Mouse (Mus musculus) layer of hippocampus, postnatal 25 days (tissue): ENCODE data around the gene Mcur1. TPM values are rescaled to one million over a fixed set of nuclear protein-coding genes. Genes with fewer than 3 reads are reported as not detected.

Source experiments
- DNase-seq, 2 experiments: peaks; one replicate each; pipeline ENCODE4 v3.0.0; 2022; ENCODE audit warnings: mixed read lengths in 2 of 2, low spot score in 1 of 2; ENCODE audit errors: extremely low spot score in 1 of 2
- total RNA-seq, 2 experiments: library from RNA; stranded (reverse); gene quantifications; 2 replicates each; pipeline ENCODE4 v1.2.3; 2021

Gene Mcur1
- total RNA-seq, 2 experiments from 2014 or later, result 19.2 to 22.5 TPM

DNA sequence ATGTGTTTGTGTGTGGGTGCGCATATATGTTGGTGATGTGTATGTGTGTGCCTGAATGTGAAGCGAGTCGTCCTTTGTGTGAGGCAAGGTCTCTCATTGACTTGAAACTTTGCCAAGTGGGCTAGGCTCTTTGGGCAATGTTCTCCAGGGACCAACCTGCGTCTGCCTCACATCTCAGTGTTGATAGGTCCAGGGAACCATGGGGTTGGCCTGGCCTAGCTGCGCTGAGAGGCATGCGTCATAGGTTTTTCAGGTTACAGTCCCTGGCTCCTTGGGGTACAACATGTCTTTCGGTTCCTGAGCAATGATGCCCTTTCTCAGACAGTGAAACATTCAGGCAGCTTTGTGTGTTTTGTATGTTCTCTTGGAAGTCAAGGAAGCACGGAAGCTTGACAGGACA, 6.2 kb upstream of the Mcur1 start:
- DNase-seq, result no peak

DNA sequence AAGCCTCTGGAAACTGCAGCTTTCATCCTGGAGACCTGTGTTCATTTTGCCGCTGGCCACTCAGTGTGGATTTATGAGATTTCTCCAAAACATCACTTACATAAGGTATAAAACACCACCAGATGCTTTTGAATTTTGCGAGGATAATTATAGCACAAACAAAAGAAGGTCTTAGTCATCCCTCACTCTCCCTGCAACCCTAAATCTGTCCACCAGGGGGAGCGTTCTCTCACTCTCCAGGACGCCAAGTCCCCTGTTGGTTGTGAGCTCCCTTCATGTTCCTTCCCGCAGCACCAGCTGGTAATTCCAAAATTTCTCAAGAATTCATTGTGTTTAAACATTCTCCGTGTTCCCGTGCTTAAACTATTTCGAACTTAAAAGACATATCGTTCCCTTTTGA, 5.4 kb upstream of the Mcur1 start:
- DNase-seq, result peak; percentile 85 to 97

DNA sequence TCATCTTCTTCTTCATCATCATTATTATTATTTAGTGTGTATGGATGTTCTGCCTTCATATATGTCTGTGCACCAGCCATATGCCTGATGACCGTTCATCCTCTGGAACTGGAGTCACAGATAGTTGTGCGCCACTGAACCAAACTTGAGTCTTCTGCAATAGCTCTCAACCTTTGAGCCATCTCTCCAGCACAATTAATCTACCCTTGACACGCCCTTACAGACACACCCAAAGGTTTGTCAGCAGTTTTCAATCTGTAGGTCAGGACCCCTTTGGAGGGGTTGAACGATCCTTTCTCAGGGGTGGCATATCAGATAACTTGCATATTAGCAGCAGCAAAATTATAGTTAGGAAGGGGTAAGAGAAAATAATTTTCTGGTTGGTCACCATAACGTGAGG, 4.7 kb upstream of the Mcur1 start:
- no peak for DNase-seq

DNA sequence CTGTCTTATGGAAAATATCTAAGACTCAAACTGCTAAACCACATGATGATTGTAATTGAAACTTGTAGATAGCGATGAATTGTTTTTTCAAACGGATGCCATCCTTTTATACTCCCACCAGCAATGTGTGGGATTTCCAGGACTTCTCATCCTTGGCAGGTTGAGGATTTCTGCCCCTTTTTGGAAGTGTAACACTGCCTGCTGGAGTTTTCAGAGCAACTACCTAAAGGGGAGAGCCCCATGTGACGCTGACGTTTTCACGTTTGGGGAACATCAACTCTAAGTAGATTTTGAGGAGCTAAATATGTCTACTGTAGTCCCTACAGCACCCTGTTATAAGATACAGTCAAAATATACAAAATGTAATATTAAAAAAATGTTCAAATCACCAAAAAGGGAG, 2.7 kb upstream of the Mcur1 start:
- no peak for DNase-seq

DNA sequence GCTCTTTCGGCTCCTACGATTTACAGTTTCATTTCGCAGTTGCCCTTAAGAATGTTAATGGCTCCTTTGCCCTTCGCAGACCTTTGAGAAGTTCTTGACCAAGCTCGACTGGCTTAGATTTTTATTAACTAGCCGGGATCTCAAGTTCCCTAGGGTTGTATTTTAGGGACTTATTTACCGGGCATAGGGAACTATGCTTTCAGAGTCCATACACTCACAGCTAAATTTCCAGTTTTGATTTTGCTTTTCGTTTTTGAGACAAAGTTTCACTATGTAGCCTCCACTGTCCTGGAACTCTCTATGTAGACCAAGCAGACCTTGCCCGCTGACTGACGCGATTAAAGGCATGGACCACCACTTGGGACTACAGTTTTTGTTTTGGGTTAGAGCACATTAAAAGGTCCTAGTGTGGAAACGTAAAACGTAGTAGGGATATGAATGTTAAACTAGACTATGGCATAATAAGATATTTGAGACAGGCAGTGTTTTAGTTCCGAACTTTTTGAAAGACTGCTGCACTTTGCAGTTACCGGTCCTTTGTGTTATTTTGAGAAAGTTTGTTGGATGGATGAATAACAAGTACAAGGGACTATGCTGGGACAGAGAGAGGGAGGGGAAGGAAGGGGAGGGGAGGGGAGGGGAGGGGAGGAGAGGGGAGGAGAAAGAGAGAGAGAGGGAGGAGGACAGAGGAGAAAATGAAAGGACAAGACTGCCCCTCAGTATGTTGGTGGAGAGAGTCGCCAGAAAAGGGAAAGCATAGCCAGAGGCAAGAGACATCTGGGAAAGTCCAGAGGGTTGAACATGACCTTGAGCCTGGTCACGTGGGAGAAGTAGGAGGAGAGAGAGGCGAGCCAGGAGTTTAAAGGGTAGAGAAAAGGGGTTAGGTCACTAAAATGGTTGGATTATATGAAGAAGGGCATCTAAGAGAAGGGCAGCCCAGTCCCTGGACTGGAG, 744 bp upstream of the Mcur1 start:
- DNase-seq, result no peak

DNA sequence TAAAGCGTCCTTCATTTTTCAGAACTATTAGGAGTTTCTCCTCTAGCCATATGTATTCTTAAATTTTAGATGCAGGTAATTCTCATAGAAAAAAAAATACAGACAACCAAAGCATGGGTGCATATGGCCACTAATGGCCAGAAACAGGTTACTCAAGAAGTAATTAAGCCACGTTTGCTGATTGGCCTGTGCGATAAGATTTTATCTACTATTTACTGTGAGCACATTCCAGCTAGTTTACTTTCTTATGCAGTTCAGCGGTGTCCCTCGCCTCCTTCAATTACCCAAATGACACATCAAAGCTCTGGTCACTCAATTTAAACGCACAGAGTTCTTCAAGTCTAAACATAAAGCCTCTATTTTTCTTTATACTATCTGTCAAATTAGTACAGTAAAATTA, 1.0 kb downstream of the Mcur1 start:
- DNase-seq, result no peak

DNA sequence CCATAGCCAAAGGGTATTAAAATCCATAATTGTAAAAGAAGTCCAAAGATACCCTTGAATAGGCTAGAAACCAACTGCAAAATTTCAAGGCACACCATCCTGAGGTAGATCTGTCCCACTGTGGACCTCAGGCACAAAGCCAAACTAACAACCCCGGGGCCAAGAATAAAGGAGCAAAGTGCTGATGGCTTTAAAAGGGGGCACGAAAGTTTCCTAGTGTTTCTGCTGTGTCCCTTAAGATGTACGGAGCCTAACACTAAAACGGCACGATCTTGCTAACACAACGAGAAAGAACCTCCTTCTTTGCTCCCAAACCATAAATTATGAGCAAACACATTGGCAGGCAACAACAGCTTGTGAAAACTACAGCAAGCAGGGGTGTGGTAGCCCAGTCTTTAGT, 1.6 kb downstream of the Mcur1 start:
- DNase-seq, result no peak

DNA sequence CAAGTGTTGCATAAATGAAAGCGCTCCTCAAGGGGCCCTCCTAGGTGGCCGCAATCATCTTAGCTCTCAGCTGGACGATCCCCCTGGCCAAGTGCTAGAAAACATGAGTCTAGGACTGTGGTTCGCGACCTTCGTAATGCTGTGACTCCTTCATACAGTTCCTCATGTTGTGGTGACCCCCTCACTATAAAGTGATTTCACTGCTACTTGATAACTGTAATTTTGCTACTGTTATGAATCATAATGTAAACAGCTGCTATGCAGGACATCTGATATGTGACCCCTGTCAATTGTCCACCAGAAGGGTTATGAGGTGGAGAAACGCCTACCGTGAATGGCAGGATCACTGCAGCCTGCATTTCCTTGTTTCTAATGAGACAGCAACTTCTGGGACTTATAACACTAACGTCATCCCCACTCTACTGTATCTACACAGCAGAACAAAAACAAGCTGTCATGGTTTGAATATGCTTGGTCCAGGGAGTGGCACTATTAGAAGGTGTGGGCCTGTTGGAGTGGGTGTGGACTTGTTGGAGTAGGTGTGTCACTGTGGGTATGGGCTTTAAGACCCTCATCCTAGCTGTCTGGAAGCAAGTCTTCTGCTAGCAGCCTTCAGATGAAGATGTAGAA, 3.0 kb downstream of the Mcur1 start:
- no peak for DNase-seq

DNA sequence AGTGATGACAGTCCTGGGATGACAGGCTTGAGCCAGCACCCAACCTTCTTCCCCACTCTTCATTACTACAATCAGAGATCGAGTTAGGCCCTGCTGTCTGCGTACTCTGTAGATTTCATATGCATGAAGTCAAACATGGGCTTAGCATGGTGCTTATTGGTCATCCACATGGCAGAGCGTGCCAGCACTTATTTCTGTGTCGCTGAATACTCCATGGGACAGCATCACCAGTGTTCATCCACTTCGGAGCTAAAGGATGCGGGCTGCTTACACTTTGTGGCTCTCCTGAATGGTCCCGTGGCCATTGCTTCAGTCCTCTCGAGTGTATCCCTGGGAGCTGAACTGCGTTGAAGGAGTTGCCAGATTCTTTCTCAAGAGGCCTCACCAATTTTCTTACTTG, 4.7 kb downstream of the Mcur1 start:
- no peak for DNase-seq

DNA sequence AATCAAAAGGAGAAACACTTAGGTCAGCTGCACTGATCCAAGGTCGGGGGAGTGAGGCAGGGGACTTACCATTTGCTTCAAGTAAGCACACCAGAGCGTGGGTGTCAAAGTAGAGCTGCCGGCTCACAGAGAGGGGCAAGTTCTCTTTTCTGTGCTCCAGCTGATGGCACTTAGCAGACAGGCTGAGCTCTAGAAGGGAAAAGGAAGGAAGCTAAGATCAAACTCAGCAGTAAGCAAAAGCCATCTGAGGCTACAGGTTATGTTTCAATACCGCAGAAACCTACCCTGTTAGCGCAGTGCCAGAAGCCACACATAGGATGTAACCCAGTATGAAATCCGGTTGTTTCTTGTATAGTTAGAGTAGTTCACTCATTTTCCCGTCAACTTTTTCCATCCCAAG, 5.2 kb downstream of the Mcur1 start:
- no peak for DNase-seq

DNA sequence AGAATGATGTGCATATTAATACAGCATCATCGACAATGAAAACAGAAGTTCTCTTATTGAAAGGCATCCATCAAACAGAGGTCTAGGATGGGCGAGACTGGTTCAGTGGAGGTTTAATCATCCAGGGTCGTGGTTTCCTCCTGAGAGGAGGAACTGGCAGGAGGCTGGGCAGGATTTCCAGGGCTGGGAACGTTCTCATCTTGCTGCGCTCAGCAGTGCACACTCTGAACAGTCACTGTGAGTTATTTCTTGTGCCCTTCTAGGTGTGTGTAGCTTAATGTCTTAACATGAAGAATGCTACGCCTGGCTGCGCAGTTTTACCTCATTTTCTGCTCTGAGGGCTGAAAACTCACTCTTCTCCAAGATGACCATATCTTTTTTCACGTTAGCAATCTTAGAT, 9.3 kb downstream of the Mcur1 start:
- no peak for DNase-seq

DNA sequence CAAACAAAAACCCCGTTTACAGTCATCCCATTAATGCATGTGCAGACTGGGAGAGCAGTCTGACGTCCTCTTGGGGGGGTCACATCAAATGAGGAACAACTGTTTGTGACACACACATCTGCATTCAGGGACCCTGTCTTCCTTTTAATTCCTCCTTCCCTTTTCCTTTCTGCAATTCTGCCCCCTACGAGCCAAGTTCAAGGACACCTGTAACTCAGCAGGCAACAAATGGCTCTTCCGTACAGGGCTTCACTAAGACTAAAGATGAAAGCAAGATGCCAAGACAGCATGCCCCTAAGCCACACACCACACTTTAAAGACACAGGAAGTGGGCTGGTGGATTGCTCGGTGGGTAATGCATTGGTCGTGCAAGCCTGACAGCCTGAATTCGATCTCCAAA, 10.1 kb downstream of the Mcur1 start:
- no peak for DNase-seq

DNA sequence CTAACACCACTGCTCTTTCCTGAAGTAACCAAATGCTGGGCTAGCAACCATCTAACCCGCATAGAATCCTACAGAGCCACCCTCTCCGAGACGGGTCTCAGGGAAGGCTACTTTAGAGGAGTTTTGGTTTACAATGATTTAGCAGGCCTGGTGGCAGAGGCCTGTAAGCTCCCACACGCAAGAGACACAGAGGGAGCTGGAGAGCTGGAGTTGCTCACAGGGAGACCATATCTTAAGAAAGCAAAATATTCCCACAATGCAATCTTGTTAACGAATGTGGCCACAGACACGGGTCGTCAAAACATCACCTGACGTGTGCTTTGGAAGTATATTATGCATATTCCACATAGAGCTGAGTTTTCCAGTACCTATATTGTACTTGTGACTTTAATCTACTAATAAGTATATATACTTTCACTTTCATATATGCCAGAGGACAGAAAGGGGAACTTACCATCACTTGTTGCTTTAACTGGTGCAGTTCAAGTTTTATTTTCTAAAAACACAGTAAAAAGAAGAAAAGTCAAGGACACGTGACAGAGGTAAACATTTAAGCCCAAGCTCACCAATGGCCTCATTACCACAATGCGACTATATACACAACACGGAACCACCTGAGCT, 10.8 kb downstream of the Mcur1 start:
- DNase-seq, result no peak

DNA sequence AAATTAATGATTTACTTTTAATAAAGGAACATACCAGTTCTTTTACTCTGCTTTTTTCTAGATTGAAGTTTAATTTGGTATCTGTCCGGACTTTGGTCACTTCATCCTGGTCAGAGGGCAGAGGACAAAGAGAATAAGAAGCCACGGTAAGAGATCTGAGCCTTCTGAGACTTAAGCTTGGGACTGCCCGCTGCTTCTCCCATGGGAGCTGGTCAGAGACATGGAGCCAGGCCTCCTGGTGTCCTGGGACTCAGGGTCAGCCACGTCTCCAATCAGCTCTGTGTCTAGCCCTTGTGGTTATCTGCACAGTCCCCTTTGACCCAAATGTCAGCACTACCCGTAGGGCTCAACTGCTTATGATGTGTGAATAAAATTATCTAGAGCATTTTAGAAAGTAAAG, 11.4 kb downstream of the Mcur1 start:
- no peak for DNase-seq

DNA sequence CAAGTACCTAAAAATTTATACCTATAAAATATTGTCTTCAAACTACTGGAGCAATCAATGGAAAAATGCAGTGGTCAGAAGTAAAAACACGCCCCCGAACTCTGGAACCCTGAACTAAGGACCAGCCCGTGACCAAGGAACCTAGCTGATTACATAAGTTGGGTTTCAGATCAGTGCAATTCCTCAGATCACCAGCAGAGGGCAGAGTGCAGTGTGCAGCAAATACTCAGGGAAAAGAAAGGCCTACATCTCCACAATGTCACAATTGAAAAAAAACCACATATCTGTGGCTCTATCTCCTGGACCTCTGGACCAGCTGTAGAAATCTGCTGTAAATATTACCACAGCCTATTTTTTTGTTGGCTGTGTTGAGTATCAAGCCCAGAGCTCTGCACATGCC, 13.1 kb downstream of the Mcur1 start:
- peak; percentile 67 to 92 for DNase-seq

DNA sequence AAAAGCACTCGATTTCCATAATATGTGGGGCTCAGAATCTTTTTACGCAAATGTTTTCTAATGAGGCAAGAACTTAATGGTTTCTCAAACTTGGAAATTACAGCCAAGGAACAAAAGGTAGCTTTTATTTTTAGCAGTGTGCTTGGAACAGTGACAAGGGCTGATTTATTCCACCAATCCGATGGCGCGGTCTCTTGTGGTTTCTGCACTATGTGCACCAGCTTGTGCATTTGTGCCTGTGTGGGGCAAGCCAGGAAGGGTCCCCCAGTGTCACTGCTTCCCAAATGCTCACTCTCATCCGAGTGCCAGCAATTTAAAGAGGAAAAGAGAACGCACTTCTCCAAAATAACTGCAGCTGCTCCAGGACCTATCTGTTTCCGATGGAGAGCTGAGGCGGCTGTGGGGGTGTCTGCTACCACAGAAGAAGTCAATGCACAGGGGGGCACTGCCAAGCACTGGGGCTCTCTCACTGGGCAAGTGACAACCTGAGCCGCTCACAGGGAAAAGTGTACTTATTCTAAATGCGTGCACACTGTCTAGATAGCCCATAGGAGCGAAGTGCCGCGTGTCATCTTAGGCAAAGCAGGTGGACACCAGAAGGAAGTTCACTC, 19.7 kb downstream of the Mcur1 start:
- DNase-seq, result no peak

DNA sequence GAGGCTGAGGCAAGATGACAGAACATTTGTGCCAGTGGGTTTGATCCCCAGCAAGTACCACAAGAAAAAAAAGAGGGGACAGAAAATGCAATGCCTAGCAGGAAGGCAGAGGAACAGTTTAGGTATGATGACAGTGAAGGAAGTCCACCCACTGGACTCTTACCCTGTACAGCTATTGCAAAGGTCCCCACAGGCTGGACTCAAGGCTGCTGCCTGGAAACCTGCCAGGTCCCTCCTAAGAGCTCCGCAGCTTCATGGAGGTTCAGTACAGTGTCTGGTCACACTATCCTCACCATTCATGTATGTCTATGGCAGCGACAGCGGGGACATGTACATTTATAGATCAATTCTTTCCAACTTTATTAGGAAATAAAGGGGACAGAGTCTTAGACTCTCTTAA, 20.6 kb downstream of the Mcur1 start:
- DNase-seq, result no peak

DNA sequence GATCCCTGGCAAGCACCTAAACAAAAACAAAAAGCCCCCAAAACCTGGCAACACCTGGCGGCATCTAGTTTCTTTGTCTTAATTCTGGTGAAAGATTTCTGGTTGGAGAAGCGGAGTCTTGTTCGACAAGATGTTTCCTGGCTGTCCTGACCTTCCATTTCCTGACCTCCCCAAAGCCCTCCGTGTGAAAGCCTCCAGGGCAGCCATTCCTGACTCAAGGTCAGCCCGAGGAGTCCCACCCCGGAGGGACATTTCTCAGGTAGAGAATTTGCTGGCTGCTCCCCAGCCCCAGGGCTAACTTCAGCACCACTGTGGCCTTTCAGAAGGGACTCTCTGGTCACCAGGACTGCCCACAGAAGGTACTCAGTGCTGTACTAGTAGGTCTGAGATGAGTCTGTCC, 22.1 kb downstream of the Mcur1 start:
- no peak for DNase-seq

DNA sequence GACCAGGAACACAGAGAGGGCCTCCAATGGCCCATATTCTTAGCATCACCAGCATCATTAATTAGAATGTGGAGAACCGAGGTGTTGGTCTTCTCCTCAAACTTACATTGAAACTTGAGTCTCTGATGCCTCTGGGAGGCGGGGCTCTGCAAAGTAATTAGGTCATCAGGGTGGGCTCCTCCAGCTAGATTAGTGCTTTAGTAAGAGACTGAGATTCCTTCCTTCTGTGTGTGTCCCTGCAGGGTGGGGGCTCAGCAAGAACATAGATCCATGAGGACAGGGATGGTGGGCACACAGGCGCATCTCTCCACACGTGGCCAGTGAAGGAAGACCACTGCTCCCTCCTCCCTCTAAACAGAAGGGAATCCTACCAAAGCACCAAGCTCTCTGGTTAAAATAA, 26.0 kb downstream of the Mcur1 start:
- no peak for DNase-seq

DNA sequence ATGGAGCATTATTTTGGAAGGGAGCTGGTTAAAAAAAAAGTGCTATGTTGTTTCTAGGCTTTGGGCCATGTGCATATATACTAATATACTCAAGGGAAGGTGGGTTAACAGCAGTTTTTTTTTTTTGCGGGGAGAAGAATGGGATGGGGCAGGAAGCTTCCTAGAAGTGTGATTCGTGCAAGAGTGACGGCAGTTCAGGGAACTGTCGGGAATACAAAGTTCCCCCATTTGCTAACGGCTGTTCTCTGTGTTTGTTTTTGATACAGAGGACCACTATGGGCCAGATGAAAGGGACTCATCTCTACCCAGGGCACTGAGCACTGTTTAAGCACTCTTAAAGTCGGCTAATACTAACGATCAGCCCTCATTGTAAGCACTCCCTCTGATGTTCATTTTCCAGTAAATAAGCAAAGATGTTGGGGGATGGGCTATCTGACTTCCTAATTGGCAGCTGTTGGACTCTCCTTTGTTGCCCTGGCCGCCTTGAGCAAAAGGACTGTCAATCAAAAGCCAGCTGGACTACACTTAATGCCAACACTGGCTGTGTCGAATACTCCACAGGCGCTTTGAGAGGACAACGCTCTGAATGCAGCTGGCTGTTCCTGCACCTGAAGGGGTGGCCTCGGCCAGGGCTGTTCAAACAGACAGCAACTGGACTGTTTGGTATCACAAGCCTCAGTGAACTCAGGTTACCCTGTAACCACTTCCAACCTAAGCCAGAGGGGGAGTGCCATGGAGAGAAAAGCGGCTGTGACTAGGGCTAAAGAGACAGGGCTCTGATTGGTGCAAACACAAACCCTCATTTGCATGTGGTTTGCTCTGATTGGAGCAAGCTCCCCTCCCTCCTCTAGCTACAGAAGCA, 28.9 kb downstream of the Mcur1 start:
- peak; percentile 40 to 46 for DNase-seq
